Mouse (Mus musculus): ENCODE measurements around the gene Upp2.

GRCm38 (mm10) chr2:58703226-58703625 lies 136.1 kb downstream of the Upp2 start:
- TF ChIP-seq POLR2A (IDR thresholded peaks at IDR 0.05; ENCODE audit: borderline replicate concordance, low read depth, low read length) (no peak), CTCF (IDR thresholded peaks at IDR 0.05; ENCODE audit: low read depth, low read length) (no peak)

All from bone marrow macrophage, adult 2 months (primary cell).